ENCODE assay signal across 24 mouse cellular contexts in genomic region chr3:54399911-54400310, GRCm38 (mm10). TPM values are rescaled to one million over a fixed set of nuclear protein-coding genes. Genes with fewer than 3 reads are reported as not detected.
DNase-seq lines count a peak whose midpoint lies in the region; ATAC-seq lines count a peak whose summit lies in the region.
"Had no signal": no experiment of that assay in that cellular context is flagged by ENCODE, and none has a peak within 500 bp of the region (broad histone marks: within the 10 kb centered on the region; RNA-seq: fewer than 3 reads in every experiment).

No protein-coding gene starts in this region.

- peak; percentile 24 for DNase-seq in 3T3-L1 (ENCODE audit: low read depth, low spot score)
- peak; percentile 66 for DNase-seq in CD4-positive, CD25-positive, alpha-beta regulatory T cell, adult 2 months (ENCODE audit: low read depth, low spot score)
- DNase-seq in embryonic facial prominence, embryonic 10.5 days (ENCODE audit: low spot score): no peak
- DNase-seq in limb, embryonic 10.5 days (ENCODE audit: low spot score): no peak
- DNase-seq in cerebellum, adult 9-10 months: no peak
- DNase-seq in right cerebral cortex, postnatal 14 days: no peak
- no peak for DNase-seq in midbrain, embryonic 11.5 days (ENCODE audit: low spot score, missing footprints)
- DNase-seq: cerebellum, adult 2 months; forebrain, postnatal 0 days; gastrocnemius, postnatal 14 days; heart, adult 2 months; heart, postnatal 4 days; kidney, adult 9 months; kidney, postnatal 25 days; layer of hippocampus, adult 9-11 months; liver had no signal

- H3K9me3 ChIP-seq in embryonic facial prominence, embryonic 10.5 days: no peaks in the 10 kb centered on the region
- H3K9me3 ChIP-seq in limb, embryonic 10.5 days (replicated peaks): no peaks in the 10 kb centered on the region
- H3K9me3 ChIP-seq in midbrain, embryonic 11.5 days (ENCODE audit: control insufficient read depth, low read length): no peaks in the 10 kb centered on the region
- H3K9me3 ChIP-seq: neural tube, embryonic 15.5 days had no signal

- H3K9ac ChIP-seq in midbrain, embryonic 11.5 days (ENCODE audit: low read length): no peak overlapping the region
- H3K9ac ChIP-seq: forebrain, postnatal 0 days; hindbrain, embryonic 14.5 days; neural tube, embryonic 15.5 days had no signal

- H3K36me3 ChIP-seq in embryonic facial prominence, embryonic 10.5 days (replicated peaks): no peaks in the 10 kb centered on the region
- no peaks in the 10 kb centered on the region for H3K36me3 ChIP-seq in limb, embryonic 10.5 days
- no peaks in the 10 kb centered on the region for H3K36me3 ChIP-seq in midbrain, embryonic 11.5 days (ENCODE audit: control insufficient read depth, insufficient read depth, low read length)
- H3K36me3 ChIP-seq: neural tube, embryonic 15.5 days had no signal

- WGBS in embryonic facial prominence, embryonic 10.5 days: 57% methylated on average over 2 of the region's 2 CpGs
- WGBS in limb, embryonic 10.5 days: 33% methylated on average over 2 of the region's 2 CpGs
- WGBS in midbrain, embryonic 11.5 days: 66% methylated on average over 2 of the region's 2 CpGs

- H3K27me3 ChIP-seq in embryonic facial prominence, embryonic 10.5 days (replicated peaks; ENCODE audit: low read depth, poor library complexity, severe bottlenecking): no peaks in the 10 kb centered on the region
- H3K27me3 ChIP-seq in limb, embryonic 10.5 days (ENCODE audit: low read depth, poor library complexity, severe bottlenecking): no peaks in the 10 kb centered on the region
- H3K27me3 ChIP-seq in midbrain, embryonic 11.5 days (ENCODE audit: control insufficient read depth, insufficient read depth, low read length): no peaks in the 10 kb centered on the region
- H3K27me3 ChIP-seq: neural tube, embryonic 15.5 days; Patski had no signal

- H3K4me1 ChIP-seq in embryonic facial prominence, embryonic 10.5 days: peaks cover 15% of the 10 kb centered on the region
- peaks cover 26% of the 10 kb centered on the region for H3K4me1 ChIP-seq in limb, embryonic 10.5 days
- H3K4me1 ChIP-seq in midbrain, embryonic 11.5 days (ENCODE audit: control insufficient read depth, insufficient read depth, low read length): no peaks in the 10 kb centered on the region
- H3K4me1 ChIP-seq: neural tube, embryonic 15.5 days had no signal

- H3K4me3 ChIP-seq in embryonic facial prominence, embryonic 10.5 days: no peak overlapping the region
- H3K4me3 ChIP-seq in limb, embryonic 10.5 days: no peak overlapping the region
- H3K4me3 ChIP-seq in midbrain, embryonic 11.5 days (ENCODE audit: low read depth, low read length): no peak overlapping the region
- H3K4me3 ChIP-seq: heart, adult 2 months; left cerebral cortex, adult 2 months; neural tube, embryonic 15.5 days had no signal

- no peak for ATAC-seq in midbrain, embryonic 11.5 days (ENCODE audit: low FRiP score)
- ATAC-seq: forebrain, postnatal 0 days; intestine, embryonic 16.5 days; lung, postnatal 0 days; midbrain, embryonic 16.5 days; Patski had no signal

- H3K4me2 ChIP-seq in midbrain, embryonic 11.5 days: no peak overlapping the region
- H3K4me2 ChIP-seq: hindbrain, embryonic 14.5 days; neural tube, embryonic 15.5 days had no signal

- H3K27ac ChIP-seq in embryonic facial prominence, embryonic 10.5 days (replicated peaks): peak overlapping the region; percentile 48; the same call in 1 of the 2 replicates
- peak overlapping the region; percentile 68 for H3K27ac ChIP-seq in limb, embryonic 10.5 days
- no peak overlapping the region for H3K27ac ChIP-seq in midbrain, embryonic 11.5 days (ENCODE audit: low read depth, low read length)
- H3K27ac ChIP-seq: heart, adult 2 months; hindbrain, embryonic 14.5 days; left cerebral cortex, adult 2 months; macrophage; neural tube, embryonic 15.5 days had no signal

RNA-seq across cellular contexts. Expression of gene Postn, which starts 39.0 kb away (rescaled TPM):
- polyA plus RNA-seq in embryonic facial prominence, embryonic 10.5 days (2016; fragmentation: Nextera tagmentation; extraction: Ambion mirVana): 17.0 and 23.6 TPM in 2 replicates
- 6.7 and 7.7 TPM in 2 replicates for polyA plus RNA-seq in limb, embryonic 10.5 days (2016; fragmentation: Nextera tagmentation; extraction: Ambion mirVana)
- 17.4 and 22.6 TPM in 2 replicates for polyA plus RNA-seq in midbrain, embryonic 11.5 days (2014; fragmentation: Nextera tagmentation; extraction: Ambion mirVana)

Comparison
In these comparisons a context has a peak if more than half of its experiments do, and no peak if none do; other contexts are left out.
1. DNase-seq: peak in 3T3-L1 (single experiment) and CD4-positive, CD25-positive, alpha-beta regulatory T cell, adult 2 months (single experiment); none in embryonic facial prominence, embryonic 10.5 days (single experiment), limb, embryonic 10.5 days (single experiment), cerebellum, adult 9-10 months (single experiment), right cerebral cortex, postnatal 14 days (single experiment) and midbrain, embryonic 11.5 days (single experiment).